Mouse (Mus musculus) right cerebral cortex, adult 18-20 months (tissue): ENCODE results near the gene Ifitm1.
A peak's percentile ranks its signal among the peaks of the same experiment; 100 is the strongest.
"Not testable (repeated sequence)": the region's sequence is repeated elsewhere in the genome, so short reads cannot be mapped to it uniquely, and the experiment has no call there.

ENCODE experiments used
- DNase-seq: peaks from one replicate; pipeline ENCODE4 v3.0.0; 2022; ENCODE audit warnings: mixed read lengths

The Ifitm1 gene

GRCm38 (mm10) chr7:140951765-140952164 lies 15.3 kb upstream of the Ifitm1 start:
- no peak for DNase-seq

GRCm38 (mm10) chr7:140952441-140952840 lies 14.6 kb upstream of the Ifitm1 start:
- no peak for DNase-seq

DNA sequence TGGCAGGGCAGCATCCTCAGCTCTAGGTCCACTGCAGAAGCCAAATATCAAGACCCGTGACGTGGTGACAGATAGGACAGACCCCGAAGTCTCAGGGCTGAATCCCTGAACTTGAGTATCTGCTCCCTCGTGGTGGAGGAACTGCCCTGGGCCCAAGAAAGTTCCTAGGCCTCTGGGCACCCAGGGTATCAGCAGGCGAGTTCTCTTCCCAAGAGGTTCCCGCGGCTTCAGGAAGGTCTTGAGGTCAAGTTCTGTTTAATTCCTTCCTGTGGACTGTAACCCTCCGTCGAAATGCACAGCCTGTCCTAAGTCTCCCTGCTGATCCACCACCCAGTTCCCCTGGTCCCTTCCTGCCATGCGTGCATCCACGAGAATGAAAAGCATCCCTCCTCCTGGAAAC lies 13.9 kb upstream of the Ifitm1 start:
- no peak for DNase-seq

DNA sequence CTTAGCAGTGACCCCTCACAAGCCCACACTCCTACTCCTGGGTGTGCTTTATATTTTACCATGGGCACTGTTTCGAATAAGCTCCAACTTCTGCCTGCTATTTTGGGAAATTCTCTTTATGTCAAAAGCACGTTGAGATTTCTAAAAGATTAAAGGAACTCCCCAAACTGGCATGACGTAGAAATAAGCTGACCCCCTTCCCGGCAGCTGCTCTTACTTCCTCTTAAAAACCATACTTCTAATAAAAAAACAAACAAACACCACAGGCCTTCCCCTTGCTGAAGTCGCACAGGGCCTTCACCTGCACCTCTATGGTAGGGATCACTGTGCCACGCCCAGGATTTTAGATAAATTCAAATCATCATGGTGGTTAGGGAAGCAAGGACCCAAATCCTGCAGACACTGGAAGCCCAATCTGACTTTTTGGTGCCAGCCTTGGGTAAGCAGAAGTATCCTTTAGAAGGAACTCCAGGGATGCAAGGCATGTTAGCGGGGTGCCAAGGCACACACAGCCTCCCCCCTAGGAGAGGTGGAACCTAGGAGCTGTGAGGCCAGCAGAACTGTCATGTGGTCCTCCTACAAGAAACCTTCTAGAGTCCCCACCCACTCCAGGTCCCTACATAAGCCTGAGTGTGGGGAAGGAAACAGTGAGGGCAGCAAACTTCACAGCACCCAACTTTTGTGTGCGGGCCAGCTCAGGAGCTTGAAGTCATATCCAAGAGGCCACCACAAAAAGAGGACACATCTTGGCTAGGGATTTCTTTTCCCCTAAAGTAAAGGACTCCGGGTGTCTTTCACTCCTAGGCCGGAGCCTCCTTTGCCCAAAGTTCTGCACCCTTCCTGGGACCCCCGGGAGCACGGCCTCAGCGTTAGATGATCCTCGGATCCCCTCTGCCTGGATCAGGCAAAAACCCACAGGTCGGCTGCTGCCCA lies 13.0 kb upstream of the Ifitm1 start:
- DNase-seq: no peak

- no peak for DNase-seq
Observed at GRCm38 (mm10) chr7:140954733-140955071, 12.3 kb upstream of the Ifitm1 start.

DNA sequence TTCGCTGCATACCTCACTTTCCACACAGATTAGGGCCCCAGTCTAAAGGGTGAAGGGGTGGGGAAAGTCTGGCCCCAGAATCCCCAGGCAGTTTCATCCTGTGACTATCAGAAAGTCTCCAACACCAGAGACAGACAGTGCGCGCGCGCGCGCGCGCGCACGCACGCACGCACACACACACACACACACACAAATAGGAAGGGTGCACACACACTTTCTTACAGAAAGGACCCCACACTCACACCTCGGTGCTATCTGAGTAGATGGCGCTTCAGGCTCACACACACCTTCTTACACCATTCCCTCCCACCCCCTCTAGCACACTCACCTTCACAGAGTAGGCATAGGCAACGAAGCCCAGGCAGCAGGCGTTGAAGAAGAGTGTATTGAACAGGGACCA lies 11.7 kb upstream of the Ifitm1 start:
- no peak for DNase-seq

DNA sequence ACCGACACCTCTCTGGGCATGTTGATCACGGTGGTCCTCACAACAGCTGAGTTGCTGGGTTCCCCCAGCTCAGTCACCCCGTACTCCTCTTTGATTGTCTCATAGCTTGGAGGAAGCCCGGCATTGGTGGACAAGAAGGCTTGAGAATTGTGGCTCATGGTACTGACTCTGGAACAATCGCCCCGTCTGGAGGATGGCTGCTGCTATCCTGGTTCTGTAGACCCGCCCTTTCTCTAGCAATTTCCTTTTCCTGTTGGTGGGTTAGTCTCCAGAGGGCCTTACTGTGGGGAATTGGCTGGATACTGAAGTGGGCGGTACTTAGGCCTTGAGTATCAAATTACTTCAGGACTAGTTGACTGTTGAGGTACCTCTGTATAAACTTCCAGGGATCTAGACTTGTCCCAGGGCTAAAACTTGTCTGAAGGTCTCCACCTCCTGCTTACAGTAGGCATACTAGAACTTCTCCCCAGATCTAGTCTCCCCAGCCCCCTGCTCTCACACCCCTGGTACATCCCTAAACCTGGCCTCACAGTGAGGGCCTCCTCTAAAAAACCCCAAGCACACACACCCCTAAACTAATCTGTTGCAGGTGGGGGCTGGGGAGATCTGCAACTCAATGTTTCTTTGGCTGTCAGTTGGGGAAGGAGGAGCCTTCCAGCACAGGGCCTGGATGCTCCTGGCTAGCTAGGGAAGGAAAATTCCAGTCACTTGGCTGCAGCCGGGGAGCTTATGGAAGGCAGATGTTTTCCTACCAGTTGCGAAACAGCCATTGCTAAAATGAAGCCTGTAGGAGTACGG lies 11.1 kb upstream of the Ifitm1 start, which contains the start of the genes Gm45717 and Ifitm2:
Gene Gm45717, minus strand, starts transcription at position 180 of the 798 bp plus-strand sequence.
Gene Ifitm2, minus strand, starts transcription at position 230 of the 798 bp plus-strand sequence.
- DNase-seq: peak; percentile 74

DNA sequence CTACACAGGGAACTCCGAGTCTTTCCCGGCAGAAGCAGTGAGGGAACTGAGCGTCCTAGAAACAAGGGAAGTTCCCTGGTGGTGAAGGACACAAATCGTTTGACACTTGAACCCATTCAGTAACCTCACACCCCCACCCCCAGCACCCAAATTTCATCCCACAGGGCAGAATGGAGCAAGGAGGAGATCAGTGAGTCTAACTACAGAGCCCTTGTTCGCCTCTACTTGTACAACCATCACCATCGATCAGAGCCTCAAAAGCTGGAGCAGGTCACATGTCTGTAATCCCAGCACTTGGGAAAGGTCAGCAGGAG lies 10.5 kb upstream of the Ifitm1 start:
- DNase-seq: no peak

DNA sequence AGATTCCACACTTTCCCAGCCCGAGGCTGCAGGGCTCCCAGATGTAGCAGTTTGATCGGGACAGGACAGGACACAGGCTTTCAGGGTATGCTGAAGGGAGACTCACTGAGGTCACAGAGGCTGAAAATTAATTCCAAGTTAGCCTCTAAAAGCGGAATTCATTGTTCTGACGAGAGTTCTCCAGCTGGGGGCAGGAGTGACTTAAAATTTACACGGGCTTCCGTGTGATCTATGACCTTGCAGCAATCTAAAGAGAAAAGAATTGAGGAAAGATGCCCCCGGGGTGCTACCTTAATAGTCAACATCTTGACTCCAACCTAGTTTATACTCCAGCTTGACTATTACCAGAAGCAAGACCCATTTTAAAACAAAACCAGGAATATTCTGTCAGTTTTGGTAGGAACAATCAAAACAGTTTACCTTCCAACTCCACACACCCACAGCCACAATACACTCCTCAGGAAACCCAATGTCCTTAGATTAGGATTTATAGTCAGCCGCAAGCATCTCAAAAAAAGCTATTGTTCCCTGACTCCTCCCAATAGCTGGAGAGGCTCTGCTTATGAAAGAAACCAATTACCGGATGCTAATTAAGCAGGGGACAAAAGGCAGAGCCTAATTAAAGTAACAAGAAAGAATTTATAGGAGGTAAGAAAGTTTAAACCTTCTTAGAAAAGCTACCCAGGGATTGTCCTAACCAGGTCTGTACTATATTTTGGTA lies 7.7 kb upstream of the Ifitm1 start:
- peak; percentile 17 for DNase-seq

DNA sequence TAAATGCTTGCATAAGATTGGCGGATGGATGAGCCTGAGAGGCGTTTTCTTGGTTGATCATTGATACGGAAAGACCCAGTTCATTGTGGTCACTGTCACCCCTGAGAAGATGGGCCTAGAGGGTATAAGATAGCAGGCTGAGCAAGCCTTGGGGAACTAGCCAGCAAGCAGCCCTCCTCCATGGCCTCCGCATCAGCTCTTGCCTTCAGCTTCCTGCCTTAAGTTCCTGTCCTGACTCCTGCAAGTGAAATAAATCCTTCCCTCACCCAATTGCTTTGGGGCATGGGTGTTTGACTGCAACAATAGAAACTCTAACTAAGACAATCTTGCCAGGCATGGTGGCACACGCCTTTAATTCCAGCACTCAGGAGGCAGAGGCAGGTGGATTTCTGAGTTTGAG lies 7.0 kb upstream of the Ifitm1 start:
- DNase-seq: no peak

DNA sequence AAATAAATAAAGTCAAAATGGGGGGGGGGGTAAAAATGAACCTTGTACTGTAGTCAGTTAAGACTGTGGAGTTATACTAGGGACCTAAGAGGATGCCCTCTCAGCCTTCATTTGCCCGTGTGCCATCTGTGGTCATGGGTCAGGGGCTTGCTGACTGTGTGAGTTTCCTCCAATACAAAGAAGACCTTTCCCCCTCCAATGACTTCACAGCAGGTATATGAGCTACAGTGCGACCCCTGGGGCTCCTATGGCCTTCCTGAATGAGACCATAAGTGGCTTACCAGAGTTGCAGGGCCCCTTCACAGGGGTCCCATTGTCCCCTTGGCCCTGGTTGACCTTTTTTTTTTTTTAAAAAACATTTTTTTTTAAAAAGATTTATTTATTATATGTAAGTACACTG lies 5.6 kb upstream of the Ifitm1 start:
- no peak for DNase-seq

DNA sequence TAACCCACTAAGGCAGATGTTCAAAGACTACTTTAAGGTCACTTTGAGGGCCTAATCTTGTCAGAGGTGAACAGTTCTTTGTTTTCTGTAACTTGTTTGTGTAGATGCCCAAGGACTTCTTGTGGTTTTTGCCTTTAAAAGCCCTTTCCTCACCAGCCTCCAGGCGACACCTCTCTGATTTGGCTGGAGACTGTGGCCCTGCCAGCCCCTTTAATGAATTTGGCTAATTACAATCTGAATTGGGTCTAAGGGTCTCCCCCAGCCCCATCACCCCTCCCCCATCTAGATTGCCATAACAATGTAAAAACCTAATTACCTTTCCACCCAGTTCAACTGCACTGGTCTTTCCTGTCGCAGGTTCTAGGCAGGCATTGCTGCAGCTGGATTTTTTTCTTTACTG lies 4.3 kb upstream of the Ifitm1 start:
- DNase-seq: no peak

DNA sequence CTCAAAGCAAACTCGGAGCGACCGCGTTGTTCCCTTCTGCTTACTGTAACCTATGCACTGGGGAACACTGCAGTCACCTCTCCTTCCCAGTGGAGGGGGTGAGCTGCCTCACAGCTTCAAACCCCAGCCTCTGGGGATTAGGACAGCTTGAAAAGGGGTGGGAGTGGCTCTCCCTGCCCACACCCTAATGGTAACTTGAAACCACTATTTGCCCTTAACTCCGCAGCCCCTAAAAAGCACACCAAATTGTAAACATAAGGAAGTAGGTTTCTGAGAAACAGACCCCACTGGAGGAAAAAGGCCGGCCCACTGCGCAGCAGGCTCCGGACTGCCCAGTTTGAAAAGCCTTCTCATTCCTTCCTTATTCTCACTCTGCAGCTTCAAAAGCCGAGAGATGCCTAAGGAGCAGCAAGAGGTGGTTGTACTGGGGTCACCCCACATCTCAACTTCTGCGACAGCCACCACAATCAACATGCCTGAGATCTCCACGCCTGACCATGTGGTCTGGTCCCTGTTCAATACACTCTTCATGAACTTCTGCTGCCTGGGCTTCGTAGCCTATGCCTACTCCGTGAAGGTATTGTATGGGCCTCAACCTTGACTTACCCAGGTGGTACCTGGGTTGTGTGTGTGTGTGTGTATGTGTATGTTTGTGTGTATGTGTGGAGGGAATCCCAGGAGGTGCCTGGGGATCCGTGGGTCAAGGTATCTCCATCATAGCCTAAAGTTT lies 1.0 kb downstream of the Ifitm1 start:
- DNase-seq: no peak

DNA sequence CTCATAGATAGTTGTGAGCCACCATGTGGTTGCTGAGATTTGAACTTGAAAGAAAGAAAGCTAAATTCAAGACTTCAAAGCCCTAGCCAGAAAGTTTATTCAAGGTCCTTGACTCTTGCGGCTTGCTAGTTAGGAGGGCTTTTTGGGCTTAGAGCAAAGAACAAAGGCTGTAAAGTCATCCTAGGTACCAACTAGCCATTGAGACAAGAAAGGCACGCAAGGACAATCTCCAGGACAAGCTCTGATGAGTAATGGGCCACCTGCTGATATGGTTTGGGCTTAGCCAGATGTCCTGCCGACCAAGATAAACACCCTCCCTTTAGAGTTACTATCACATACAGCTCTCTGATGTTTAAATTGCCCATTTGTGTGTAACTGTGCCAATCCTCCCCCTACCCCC lies 1.7 kb downstream of the Ifitm1 start:
- DNase-seq: not testable (repeated sequence)

GRCm38 (mm10) chr7:140970931-140971330 lies 3.9 kb downstream of the Ifitm1 start:
- no peak for DNase-seq

DNA sequence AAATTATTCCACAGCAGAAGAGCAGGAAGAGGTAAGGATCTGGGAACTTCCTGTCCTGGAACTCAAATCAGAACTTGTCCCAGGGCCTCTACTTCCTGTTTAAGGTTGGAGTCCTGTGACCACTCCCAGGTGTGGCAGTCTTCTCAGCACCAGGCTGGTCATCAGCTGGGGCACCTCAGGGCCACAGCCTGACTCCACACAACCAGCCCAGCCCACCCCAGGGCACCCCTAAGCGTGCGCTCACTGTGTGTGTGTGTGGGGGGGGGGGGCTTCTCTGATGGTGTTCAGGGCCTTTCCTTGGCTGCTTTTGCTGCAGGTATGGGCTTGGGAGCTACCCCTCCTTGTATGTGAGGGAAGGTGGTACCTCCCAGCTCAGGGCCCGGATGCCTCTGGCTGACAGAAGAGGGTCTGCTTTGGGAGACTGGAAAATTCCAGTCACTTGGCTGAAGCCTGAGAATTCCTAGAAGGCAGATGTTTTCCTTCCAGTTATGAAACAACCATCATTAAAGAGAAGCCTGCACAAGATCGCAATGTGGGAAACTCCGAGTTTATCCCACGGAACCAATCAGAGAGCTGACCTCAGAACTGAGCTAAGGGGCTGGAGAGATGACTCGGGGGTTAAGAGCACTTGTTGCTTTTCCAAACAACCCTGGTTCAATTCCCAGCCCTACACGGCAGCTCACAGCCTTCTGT lies 4.6 kb downstream of the Ifitm1 start:
- no peak for DNase-seq

DNA sequence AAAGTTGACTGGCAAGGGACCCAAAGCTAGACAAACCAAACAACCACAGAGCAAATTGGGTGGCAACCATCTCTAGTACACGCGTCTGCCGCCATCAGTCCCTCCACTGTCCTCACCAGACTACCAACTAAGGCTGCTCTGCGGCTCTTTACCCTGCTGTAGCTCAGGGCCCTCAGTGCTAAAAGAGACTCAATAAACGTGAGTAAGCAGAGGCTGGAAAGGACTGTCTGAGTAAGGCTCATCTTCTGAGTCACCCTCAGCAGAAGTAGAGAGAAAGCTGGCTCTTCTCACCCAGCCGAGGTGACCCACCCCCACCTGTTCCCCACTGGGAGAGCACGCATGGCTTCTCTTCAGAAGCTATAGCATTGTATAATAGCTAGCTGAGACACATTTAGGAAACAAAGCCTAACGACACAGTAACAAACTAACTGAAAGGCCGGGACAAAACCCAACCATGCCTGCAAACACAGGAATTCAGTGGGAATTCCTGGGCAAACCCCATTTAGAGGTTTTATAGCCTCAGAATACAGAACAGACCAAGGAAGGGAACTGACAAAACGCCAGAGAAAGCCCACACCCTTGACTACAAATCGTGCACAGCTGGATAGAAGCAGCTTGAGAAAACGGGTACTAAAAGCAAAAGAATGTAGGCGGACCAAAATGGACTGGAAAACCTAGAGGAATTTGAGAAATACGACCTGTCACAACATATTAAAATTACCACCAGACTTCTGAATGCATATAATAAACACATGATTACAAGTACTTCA lies 6.6 kb downstream of the Ifitm1 start:
- peak; percentile 39 for DNase-seq

- no peak for DNase-seq
Observed at GRCm38 (mm10) chr7:140974940-140975339, 7.9 kb downstream of the Ifitm1 start.

GRCm38 (mm10) chr7:140975465-140975864 lies 8.4 kb downstream of the Ifitm1 start:
- DNase-seq: no peak

- DNase-seq: not testable (repeated sequence)
Observed at GRCm38 (mm10) chr7:140976720-140977119, 9.7 kb downstream of the Ifitm1 start.

DNA sequence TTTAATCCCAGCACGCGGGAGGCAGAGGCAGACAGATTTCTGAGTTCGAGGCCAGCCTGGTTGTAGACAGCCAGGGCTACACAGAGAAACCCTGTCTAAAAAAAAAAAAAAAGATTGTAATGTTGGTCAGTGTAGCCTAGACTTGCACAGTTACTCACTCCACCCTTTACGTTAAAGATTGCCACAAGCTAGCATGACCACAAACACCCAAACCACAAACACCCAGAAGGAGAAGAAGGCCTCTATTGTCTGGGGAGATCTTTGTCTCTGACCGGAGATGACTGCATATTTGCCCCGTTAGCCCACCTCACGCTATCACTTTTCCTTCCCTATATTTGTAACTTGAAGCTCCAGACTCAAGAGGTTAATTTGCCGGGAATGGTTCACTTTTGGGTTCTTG lies 14.7 kb downstream of the Ifitm1 start:
- DNase-seq: no peak
